In genomic region chr10:125968191-125969132, GRCm38 (mm10) we compare ENCODE assay signal across 10 mouse cellular contexts. TPM values are rescaled to one million over a fixed set of nuclear protein-coding genes. Genes with fewer than 3 reads are reported as not detected.
DNase-seq lines count a peak whose midpoint lies in the region; ATAC-seq and TF ChIP-seq lines count a peak whose summit lies in the region.
"Had no signal": no experiment of that assay in that cellular context is flagged by ENCODE, and none has a peak within 500 bp of the region (broad histone marks: within the 10 kb centered on the region; RNA-seq: fewer than 3 reads in every experiment).

No protein-coding gene starts in this region.

- H3K27me3 ChIP-seq in heart, embryonic 10.5 days (ENCODE audit: insufficient read depth, poor library complexity, severe bottlenecking): peaks cover 39% of the 10 kb centered on the region
- no peaks in the 10 kb centered on the region for H3K27me3 ChIP-seq in hindbrain, embryonic 13.5 days
- H3K27me3 ChIP-seq in midbrain, embryonic 12.5 days: no peaks in the 10 kb centered on the region

- peaks cover 18% of the 10 kb centered on the region for H3K4me1 ChIP-seq in heart, embryonic 10.5 days
- H3K4me1 ChIP-seq in cortical plate, adult 2 months (ENCODE audit: control insufficient read depth, insufficient read depth, low read length): no peaks in the 10 kb centered on the region
- H3K4me1 ChIP-seq in hindbrain, embryonic 13.5 days (replicated peaks): peaks cover 39% of the 10 kb centered on the region
- H3K4me1 ChIP-seq in midbrain, embryonic 12.5 days: peaks cover 25% of the 10 kb centered on the region

- peak overlapping the region; percentile 83 for H3K9ac ChIP-seq in hindbrain, embryonic 13.5 days
- H3K9ac ChIP-seq in midbrain, embryonic 12.5 days (replicated peaks): peak overlapping the region; percentile 86

- no peaks in the 10 kb centered on the region for H3K9me3 ChIP-seq in heart, embryonic 10.5 days
- no peaks in the 10 kb centered on the region for H3K9me3 ChIP-seq in hindbrain, embryonic 13.5 days
- no peaks in the 10 kb centered on the region for H3K9me3 ChIP-seq in midbrain, embryonic 12.5 days

- no peaks in the 10 kb centered on the region for H3K36me3 ChIP-seq in heart, embryonic 10.5 days
- no peaks in the 10 kb centered on the region for H3K36me3 ChIP-seq in hindbrain, embryonic 13.5 days
- H3K36me3 ChIP-seq in midbrain, embryonic 12.5 days: no peaks in the 10 kb centered on the region

- WGBS in heart, embryonic 10.5 days: 16% methylated on average over 16 of the region's 16 CpGs
- 5% methylated on average over 16 of the region's 16 CpGs for WGBS in hindbrain, embryonic 13.5 days
- 4% methylated on average over 16 of the region's 16 CpGs for WGBS in midbrain, embryonic 12.5 days

- H3K4me2 ChIP-seq in hindbrain, embryonic 13.5 days: peak overlapping the region; percentile 96
- peak overlapping the region; percentile 89 for H3K4me2 ChIP-seq in midbrain, embryonic 12.5 days (replicated peaks)

- no peak for DNase-seq in heart, embryonic 10.5 days (ENCODE audit: low spot score)
- no peak for DNase-seq in heart, postnatal 4 days
- no peak for DNase-seq in ovary, postnatal 36 days (ENCODE audit: low spot score)
- no peak for DNase-seq in layer of hippocampus, adult 8-10 months (ENCODE audit: low spot score in 2 of 2)
- DNase-seq: B cell, adult 2 months; cerebellum, adult 9-11 months had no signal

- H3K27ac ChIP-seq in heart, embryonic 10.5 days: peak overlapping the region; percentile 29; the same call in 1 of the 2 replicates
- H3K27ac ChIP-seq in cortical plate, adult 2 months (ENCODE audit: insufficient read depth, low read length): no peak overlapping the region; the same call in 1 of the 2 replicates
- peak overlapping the region; percentile 61 for H3K27ac ChIP-seq in hindbrain, embryonic 13.5 days
- peak overlapping the region; percentile 74 for H3K27ac ChIP-seq in midbrain, embryonic 12.5 days (replicated peaks)

- peak overlapping the region; percentile 78 for H3K4me3 ChIP-seq in heart, embryonic 10.5 days
- H3K4me3 ChIP-seq in cortical plate, adult 2 months (ENCODE audit: insufficient read depth, low read length): peak overlapping the region; percentile 13; the same call in 1 of the 2 replicates
- peak overlapping the region; percentile 75 for H3K4me3 ChIP-seq in hindbrain, embryonic 13.5 days
- H3K4me3 ChIP-seq in midbrain, embryonic 12.5 days: peak overlapping the region; percentile 84

- ATAC-seq in hindbrain, embryonic 13.5 days (ENCODE audit: low FRiP score): 0 out of 2 replicates have a peak, but pooled peaks have one; percentile 36
- ATAC-seq in midbrain, embryonic 12.5 days (ENCODE audit: low FRiP score, low read depth): 0 out of 2 replicates have a peak, but pooled peaks have one; percentile 17
- ATAC-seq in megakaryocyte-erythroid progenitor cell, adult 5-6 weeks (replicated peaks; ENCODE audit: low FRiP score, low TSS enrichment, poor library complexity, severe bottlenecking): no peak

- TF ChIP-seq CTCF in cortical plate, adult 2 months (IDR thresholded peaks at IDR 0.05; ENCODE audit: extremely low read depth, insufficient read depth, low read length): no peak

- no peak for TF ChIP-seq POLR2A in cortical plate, adult 2 months (IDR thresholded peaks at IDR 0.05; ENCODE audit: extremely low read depth, insufficient read depth, low read length)

RNA-seq across cellular contexts. Expression of gene Lrig3, which starts 2.5 kb away (rescaled TPM):
- polyA plus RNA-seq in heart, embryonic 10.5 days (2016; fragmentation: Nextera tagmentation; extraction: Ambion mirVana): 3.3 and 8.4 TPM in 2 replicates
- 1 to 10 TPM; 3.5 to 4.0 TPM for total RNA-seq in heart, postnatal 4 days (2021)
- 1.6 and 2.1 TPM in 2 replicates for polyA plus RNA-seq in cortical plate, adult 2 months (2012; rRNA removed)
- polyA plus RNA-seq in hindbrain, embryonic 13.5 days (2015; fragmentation: Nextera tagmentation; extraction: Ambion mirVana): 5.0 and 5.5 TPM in 2 replicates
- 11.7 and 15.4 TPM in 2 replicates for polyA plus RNA-seq in midbrain, embryonic 12.5 days (2016; fragmentation: Nextera tagmentation; extraction: Ambion mirVana)
- 0.52 and 0.59 TPM in 2 replicates for total RNA-seq in megakaryocyte-erythroid progenitor cell, adult 5-6 weeks (2014; fragmentation: Nextera tagmentation)
- total RNA-seq in megakaryocyte-erythroid progenitor cell, adult 5-6 weeks (2017): 1.3 TPM in 1 of 2 replicates, not detected in the other
- total RNA-seq in layer of hippocampus, adult 8-10 months (2022): 1 to 10 TPM; 4.3 to 5.0 (median 4.4) TPM

Comparison
In these comparisons a context has a peak if more than half of its experiments do, and no peak if none do; other contexts are left out.
1. H3K4me3 ChIP-seq: peak in every context shown above with its lines; median percentile 84 in midbrain, embryonic 12.5 days; 78 in heart, embryonic 10.5 days; 75 in hindbrain, embryonic 13.5 days; 13 in cortical plate, adult 2 months.